Mouse (Mus musculus): ENCODE measurements around the gene Nrg3.
A peak's percentile ranks its signal among the peaks of the same experiment; 100 is the strongest.
"Not testable (repeated sequence)": the region's sequence is repeated elsewhere in the genome, so short reads cannot be mapped to it uniquely, and the experiment has no call there.

Nrg3 gene

DNA sequence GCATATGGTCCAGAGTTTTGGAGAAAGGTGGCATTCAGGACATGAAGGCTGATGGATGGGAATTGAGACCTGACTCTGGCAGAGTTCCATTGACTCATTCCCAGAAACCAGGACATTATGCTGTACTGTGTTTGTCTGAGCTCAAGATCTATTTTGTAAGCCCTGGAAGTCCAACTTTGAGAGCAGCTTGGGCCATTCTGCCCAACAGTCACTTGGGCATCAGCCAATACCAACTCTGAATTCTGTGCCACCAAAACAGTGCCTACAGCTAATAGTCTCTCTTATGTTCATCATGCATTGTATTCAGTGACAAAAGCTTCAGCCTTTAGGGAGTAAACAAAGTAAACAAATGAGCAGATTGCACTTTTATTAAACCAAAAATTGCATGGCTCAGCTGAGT is 843.2 kb downstream of the Nrg3 start:
- peak; percentile 61 for DNase-seq (ENCODE audit: low read depth, low spot score)

DNA sequence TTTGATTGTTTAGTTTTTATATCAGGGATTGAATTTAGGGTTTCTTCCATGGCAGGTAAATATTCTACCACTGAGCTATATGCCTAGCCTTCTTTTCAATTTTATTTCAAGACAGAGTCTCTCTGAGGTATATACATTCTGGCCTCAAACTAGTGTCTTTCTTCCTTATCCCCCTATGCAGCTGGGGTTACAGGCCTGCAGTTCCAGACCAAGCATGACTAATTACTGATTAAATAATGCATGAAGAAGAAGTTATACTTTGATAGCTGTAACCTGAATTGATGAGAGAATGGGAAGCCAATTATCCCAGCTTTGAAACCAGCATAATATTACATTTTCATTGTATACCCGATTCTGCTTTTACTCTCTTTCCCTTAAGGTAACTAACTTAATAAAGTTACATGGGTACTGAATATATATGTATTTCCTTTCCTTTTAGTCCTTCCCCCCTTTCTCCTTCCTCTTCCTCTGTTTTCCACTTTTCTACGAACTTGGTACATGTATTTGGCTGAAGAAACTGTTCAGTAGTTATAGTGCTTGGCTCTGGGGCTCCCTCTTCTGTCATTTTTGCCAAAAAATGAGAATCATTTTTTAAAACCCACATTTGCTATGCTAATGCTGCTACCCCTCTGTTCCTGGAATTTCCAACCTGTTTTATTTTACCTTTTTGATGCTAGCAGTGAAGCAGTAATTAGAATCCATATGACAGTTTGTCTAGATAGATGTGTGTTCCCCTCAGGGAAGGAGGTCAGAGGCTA is 843.8 kb downstream of the Nrg3 start:
- DNase-seq (ENCODE audit: low read depth, low spot score): peak; percentile 15

DNA sequence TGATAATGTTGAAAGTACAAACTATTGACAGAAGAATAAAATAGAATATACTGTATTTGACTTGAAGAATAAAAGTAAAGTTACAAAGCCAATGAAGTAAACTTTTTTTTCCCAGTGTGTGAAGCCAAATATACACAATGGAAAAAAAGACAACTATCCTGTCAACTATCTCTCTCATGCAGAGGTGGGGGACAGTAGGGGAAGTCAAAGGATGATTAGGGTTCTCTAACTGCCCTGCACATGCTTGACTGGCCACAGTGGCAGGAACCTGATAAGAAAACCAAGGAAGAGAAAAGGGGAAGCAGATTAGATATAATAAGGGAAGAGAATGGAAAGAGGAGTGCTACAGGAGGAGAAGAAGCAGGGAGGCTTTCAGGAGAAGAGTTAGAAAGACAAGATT is 855.9 kb downstream of the Nrg3 start:
- no peak for DNase-seq (ENCODE audit: low read depth, low spot score)

DNA sequence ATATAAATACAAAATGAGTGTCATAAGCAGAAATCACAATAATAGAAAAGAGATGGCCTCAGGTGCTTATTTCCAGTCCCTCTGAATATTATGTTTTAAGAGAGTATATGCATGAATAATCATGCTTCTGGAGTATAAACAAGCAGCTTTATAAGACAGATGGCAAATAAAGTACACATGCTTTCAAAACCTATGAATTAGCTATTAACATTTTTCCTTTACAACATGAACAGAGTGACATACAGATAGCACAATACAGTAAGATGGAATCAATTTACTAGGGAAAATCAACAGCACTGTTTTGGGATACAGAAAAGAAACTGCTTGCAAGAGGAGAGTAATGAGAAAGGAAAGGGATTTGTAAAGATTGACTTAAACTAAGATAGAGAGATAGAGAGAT is 875.2 kb downstream of the Nrg3 start:
- DNase-seq (ENCODE audit: low read depth, low spot score): no peak

DNA sequence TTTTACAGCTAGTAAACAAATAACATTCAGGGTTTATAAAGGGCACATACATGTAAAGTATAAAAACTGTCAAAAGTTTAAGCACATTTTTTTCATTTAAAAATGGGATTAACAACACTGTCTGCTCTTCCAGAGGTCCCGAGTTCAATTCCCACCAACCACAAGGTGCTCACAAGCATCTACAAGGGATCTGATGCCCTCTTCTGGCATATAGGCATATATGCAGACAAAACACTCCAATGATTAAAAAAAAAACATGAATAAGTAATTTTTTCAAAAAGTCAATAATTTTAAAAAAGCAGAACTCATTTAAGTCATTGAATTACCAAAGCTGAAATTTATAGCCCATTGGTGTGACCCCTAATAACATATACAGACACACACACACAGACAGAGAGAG is 878.6 kb downstream of the Nrg3 start:
- DNase-seq (ENCODE audit: low read depth, low spot score): no peak

DNA sequence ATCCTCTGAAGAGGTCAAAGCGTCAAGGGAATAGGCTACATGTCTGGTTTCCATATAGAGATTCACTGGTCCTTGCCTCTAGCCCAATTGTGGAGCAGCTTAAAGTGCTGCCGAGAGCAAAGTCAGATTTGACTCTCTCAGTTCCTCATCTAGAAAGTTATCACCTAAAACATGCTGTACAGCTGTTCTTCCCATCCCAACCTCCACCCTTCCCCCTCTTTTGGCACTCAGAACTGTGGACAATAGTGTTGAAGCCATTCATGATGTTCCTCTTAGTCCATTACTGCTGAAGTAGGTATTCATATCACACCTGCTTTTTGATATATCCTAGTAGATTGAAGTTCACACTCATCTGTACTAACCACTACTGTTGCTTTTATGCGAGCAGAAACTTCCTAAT is 896.1 kb downstream of the Nrg3 start:
- no peak for DNase-seq (ENCODE audit: low read depth, low spot score)

DNA sequence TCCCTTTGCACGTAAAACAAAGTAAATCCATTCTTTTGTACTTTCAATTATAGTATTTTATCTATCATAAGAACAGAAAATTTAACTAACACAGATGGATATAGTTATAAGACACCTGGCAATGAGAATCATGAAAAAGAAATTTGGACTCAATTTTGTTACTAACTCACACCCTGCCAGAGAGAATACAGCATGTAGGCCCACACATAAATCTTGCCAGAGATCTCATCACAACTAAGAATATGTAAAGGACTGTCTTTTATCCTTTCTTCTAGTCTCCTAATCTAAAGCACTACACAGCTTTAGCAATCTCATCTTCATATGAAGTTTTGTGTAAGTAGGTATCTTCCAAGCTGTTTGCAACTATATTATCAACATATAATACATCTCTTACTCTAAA is 904.7 kb downstream of the Nrg3 start:
- peak; percentile 49 for DNase-seq (ENCODE audit: low read depth, low spot score)

DNA sequence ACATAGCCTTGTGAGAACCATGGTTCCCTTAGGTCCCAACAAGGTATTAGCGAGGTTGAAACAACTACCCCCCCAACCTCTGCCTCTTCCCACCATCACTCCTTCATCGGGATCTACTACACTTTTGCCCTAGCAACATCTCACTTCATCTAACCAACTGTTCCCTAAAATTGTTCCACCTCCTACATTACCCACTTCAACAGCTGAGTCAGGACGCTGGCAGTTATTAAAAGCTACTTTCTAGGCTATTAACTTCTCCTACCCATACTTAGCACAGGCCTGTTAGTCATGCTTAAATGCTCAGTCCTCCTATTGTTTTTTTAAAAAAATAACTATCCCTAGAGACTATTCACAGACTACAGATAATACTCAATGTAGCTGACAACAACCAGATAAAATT is 906.7 kb downstream of the Nrg3 start:
- peak; percentile 56 for DNase-seq (ENCODE audit: low read depth, low spot score)

DNA sequence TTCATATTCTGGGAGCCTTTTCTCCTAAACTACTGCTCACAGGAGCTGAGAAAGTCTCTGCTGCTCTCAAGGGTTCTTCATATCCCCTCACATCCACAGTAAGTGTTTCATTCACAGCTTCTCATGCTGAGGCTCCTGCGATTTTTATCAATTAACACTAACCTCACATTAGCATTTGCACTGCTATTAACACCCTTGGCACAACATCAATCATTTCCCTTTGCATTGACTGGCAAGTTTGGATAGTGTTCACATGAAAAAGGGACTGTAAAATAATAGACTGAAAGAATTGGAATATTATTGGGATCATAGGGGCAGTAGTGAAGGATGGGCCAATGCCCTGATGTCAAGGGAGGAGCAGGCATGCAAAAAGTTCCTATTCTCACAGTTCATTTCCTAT is 918.3 kb downstream of the Nrg3 start:
- no peak for DNase-seq (ENCODE audit: low read depth, low spot score)

DNA sequence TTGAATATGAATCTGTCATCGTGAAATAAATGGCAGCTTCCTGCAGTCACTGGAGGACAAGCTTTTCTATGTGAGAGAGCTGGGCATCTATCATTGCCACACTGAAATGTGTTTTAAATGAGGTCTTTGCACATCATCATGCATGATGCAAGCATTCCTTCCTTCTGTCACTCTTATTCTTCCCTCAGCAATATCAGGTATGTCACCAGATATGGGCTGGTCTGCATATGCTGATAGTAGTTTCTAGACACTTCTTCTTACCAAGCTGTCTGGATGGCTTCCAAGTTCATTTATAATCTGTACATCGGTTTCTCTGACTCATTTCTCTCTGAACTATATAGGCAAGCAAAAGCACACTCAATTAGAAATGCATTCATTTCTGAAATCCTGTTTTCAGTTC is 925.6 kb downstream of the Nrg3 start:
- DNase-seq (ENCODE audit: low read depth, low spot score): peak; percentile 42

DNA sequence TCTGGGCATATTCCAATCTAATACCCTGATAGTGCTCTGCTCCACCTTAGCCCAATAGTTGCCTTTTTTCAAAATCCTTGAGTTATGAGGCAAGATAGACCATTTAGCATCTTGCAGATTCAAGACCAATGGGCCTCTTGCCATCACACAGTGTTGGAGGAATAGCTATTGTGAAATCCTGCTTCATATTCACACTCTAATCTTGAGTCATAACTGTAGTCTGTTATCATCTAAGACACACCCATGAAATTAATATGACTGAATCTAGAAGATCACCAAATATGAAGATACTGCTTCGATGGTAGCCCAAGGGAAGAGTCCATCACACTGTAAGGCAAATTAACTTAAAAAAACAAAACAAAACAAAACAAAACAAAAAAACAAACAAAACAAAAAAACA is 937.7 kb downstream of the Nrg3 start:
- no peak for DNase-seq (ENCODE audit: low read depth, low spot score)

DNA sequence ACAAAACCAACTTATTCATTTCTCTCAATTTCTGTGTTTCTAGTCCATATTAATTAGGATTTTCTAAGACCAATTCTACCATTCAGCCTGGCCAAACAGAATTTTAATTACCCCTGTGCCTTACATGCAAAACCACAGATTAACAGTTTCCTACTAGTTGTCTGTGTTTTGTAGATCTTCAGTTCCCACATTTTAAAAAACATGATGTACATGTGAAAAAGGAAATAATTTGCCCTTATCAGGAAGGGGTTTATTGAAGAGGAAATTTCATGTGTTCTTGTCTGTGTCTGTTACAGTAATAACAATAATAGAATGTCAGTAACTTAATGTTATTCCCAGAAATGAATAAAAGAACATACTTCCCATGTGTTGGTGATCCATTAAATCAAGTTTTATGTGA is 939.4 kb downstream of the Nrg3 start:
- no peak for DNase-seq (ENCODE audit: low read depth, low spot score)

DNA sequence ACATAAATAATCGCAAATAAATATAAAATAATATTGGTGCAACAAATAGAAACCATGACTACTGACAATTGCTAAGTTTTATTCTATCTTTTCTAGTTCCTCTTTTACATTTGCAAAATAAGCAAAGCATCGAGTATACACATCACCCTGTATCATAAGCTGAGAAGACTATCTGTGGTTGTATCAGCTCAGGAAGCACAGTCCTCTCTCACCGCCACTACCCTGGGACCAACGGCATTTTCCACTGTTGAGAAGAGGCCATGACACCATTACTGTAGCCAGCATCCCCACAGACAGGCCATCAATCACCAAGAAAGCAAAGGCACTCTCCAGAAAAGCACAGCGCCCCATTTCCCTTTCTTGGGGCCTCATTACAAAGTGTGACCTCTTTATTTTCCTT is 956.7 kb downstream of the Nrg3 start:
- DNase-seq (ENCODE audit: low read depth, low spot score): peak; percentile 17

DNA sequence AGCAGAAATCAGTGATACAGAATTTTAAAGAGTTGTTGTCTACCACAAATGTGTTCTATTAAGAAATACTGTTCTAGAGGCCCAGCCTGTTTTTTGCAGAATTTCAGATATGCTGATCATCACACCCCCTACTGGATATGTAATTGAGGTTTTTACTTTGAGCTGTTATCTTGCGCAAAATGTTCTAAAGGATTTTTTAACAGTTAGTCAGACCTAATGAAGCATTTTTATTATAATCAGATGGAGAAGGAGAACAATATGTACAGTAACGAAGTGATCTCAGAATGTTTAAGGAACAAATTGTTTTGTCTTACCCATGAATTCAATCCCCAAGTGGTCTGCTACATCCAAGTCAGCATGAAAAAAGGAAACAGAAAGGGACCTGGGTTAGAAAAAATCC is 963.9 kb downstream of the Nrg3 start:
- DNase-seq (ENCODE audit: low read depth, low spot score): no peak

DNA sequence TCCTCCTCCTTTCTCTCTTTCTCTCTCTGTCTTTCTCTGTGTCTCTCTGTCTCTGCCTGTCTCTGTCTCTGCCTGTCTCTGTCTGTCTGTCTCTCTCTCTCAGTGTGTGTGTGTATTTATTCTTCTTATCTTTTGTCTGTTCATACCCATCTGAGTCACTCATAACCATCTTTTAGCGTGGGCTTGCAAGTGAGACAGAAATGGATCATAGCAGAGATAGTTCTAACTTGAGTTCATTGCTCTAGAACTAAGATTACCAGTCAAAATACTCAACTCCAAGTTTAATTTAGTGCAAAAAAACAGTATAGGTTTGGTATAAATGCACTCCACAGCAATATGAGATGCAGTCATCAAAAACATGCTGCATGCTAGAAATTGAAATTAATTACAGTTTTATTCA is 977.9 kb downstream of the Nrg3 start:
- peak; percentile 32 for DNase-seq (ENCODE audit: low read depth, low spot score)

DNA sequence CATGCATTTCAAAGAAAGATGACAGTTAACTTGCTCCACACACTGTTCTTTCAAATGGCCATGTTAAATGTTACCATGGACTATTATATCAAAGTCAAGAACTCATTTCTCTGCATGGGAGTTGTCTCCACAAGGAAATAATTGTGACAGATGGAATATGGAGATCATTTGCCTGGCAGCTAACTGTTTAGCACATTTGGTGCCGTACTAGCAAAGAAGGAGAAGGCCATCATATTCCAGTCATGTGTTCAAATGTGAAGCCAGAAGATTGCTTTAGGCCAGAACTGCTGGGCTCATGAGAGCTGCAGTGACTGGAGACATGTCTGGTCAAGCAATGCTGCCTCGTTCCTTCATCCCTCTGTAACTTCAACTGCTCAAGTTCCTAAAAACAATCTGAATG is 1025.8 kb downstream of the Nrg3 start:
- peak; percentile 19 for DNase-seq (ENCODE audit: low read depth, low spot score)

DNA sequence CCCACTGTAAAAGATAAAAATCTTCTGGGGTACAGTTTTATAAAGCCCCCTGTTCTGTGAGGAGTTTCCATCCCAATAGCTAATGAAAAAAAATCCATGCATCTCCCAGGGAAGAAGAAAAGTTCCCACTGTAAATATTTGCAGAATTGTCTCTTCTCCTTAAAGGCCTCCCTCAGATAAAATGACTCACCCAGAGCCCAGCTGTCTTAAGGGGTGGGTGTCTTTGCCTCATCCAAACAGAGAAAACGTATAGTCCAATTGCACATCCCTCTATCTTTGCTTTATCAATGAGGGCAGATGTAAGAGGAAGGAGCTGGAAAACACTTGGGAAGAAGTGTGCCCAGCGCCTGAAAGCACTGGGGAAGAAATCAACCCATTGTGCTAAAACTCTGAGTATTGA is 1028.1 kb downstream of the Nrg3 start:
- peak; percentile 63 for DNase-seq (ENCODE audit: low read depth, low spot score)

DNA sequence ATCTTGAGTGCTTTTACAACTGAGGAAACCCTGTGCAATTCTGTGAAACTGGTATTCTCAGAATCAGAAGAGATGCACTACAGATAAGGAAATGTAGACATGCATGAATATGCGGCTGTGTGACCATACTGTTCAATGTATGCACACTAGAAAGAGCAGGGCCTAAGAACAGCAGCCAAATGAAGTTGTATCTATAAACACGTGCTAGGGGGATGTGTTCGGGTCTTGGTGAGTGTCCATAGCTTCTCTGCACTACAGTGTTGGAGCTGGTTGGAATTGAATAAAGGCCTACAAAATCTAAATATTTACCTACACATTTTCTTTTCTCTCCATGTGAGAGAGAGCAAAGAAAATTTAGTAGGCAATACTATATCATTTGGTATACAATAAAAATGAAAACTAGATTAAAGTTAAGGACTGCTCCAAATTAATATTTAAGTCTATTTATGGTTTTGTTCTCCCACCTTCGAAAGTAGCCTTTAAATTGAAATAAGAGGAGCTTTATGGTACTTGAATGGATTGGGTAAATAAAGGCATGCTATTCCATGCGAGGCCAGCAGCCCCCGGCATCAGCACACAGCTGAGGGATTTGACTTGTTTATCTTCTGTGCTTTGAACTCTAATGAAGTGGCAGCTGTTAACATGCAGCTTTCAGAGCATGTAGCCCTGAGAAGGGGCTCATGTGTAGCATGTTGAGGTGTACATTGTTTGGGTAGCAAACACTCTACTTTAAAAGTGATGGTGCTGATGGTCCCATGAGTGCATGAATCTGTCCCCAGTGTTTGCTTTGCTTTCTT is 1038.9 kb downstream of the Nrg3 start:
- no peak for DNase-seq (ENCODE audit: low read depth, low spot score)

DNA sequence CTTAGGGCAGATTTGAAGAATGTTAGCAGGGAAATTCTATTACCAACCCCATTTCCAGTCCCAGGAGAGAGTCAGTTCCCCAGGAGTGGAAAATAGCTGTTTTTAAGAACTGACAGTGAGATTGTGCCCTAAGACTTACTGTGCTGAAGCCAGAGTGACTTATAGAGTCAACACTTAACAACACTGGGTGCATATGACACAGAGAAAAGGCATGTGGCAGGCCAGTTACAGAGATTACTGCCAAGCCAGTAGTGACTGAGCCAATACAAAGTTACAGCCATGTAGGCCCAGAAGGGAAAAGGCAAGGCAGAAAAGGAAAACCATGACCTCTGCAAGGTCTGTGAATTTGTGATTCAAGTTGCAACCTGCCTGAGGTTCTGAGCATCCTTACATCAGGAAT is 1098.2 kb downstream of the Nrg3 start:
- no peak for DNase-seq (ENCODE audit: low read depth, low spot score)

DNA sequence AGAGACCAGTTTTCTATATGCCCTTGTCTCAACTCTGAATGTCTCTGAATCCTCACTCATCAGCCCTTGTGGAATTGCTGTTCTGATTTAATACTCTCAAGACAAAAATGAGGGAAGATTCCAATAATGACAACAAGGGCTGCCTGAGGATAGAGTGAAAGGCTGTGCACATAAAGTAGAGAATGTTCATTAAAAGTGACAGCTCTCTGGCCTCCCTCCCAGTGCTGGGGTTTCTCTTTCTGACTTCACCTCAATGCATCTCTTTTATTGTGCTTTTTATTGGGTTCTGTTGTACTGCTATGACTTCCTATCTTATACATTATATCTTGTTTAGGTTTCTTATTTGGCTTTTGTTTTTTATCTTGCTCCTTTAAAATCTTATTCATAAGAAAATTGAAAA is 1131.9 kb downstream of the Nrg3 start:
- DNase-seq (ENCODE audit: low read depth, low spot score): peak; percentile 7

DNA sequence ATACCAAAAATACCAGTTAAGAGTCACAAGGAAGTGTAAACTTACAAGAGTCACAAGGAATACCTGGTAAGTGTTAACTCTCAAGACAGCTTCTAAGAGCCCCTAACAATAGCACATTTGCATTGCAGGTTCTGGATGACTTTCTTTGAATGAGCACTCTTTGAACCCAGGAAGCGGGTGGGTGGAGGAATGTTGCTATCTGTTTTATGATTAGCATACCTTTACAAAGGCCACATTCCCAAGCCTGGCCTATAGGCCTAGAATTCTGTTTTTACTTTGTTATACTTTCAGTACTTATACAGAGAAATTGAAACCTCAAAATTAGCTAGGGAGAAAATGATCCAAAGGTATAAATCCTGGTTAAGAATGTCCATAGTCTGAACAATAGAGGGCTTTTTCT is 1150.0 kb downstream of the Nrg3 start:
- DNase-seq (ENCODE audit: low read depth, low spot score): not testable (repeated sequence)

DNA sequence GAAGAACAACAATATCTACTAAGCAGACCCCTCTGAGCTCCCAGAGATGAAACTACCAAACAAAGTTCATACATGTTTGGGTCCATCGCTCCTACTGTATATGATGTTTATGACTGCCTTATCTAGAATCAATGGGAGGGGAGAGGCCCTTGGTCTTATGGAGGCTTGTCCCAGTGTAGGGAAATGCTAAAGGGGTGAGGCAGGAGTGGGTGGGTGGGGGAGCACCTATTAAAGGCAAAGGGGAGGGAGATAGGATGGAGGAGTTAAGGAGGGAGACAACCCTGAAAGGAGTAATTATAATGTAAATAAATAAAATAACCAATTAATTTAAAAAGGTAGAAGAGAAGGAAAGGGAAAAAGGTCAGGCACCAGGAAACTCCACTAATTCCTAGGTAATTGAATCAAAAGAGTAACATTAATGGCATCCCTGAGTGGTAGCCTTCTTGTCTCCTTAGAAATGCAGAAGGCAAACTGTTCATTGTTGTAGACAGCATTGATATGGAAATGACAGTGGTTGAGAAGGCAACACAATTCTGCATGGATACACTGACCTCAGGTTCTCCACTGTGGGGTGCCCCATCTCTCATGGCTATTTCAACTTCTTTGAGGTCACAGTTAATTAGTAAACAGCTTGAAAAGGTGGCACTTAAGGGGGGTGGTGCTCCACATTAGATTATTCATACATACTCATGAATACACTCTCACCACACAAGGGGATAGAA is 1152.1 kb downstream of the Nrg3 start:
- DNase-seq (ENCODE audit: low read depth, low spot score): no peak
